Mouse (Mus musculus) left cerebral cortex, adult 11 months (tissue): ENCODE results near the gene Rack1.
A peak's percentile ranks its signal among the peaks of the same experiment; 100 is the strongest.
"Not testable (repeated sequence)": the region's sequence is repeated elsewhere in the genome, so short reads cannot be mapped to it uniquely, and the experiment has no call there.

ENCODE experiments used
- DNase-seq: peaks from one replicate; pipeline ENCODE4 v3.0.0; 2022; ENCODE audit warnings: low spot score

The Rack1 gene

DNA sequence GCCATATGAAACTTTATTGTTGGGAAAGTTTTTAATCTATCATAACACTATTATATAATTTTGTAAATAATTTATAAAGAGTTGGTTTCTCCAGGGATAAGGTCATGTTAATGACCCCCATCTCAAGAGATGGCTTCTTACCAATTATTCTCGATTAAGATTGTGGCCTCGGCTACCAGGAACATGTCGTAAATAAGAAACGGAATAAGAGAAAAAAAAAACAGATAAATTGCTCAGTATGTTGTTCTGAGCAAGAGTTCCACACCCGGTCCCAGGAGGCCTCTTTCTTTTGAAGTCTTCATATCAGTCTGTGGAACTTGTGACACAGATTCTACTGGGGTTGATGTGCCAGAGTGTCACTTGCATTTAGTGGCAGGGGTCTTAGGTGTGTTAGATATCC, 41.1 kb downstream of the Rack1 start:
- DNase-seq: no peak

GRCm38 (mm10) chr11:48842378-48842792, 42.3 kb downstream of the Rack1 start:
- no peak for DNase-seq

DNA sequence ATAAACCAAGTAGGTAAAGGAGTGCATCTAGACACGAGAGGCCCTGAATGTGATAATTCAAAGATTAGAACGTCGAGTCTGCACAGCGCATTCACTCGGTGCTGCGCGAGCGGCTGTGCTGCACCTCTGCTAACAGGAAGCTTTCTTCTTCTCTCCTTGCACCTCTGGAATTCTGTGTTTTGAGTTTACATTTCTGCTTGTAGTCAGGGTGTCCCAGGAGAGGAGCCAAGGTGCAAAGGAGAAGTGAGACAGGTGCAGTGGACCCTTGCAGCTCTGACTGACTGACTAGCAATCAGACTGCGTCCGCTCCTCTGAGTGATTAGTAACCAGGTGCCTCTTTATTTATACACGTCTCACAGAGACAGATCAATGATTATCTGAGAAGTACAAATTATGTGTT, 43.1 kb downstream of the Rack1 start:
- no peak for DNase-seq

DNA sequence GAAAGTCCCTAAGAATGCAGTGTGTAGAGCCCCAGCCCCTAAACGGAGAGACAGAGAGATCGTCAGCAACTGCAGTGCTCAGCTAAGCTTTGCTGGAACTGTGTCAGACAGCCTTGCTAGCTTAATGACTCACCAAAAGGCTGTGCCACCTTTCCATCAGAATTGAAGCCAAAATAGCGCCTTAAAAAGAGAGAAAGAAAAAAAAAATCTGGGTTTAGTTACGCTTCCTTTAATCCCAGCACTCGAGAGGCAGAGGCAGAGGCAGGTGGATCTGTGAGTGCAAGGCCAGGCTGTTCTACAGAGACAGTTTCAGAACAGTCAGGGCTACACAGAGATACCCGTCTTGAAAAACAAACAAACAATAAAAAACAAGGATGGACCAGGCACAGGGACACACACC, 44.2 kb downstream of the Rack1 start:
- DNase-seq: no peak

- no peak for DNase-seq
Measured at GRCm38 (mm10) chr11:48845244-48845815, 45.2 kb downstream of the Rack1 start.

- DNase-seq: not testable (repeated sequence)
Measured at GRCm38 (mm10) chr11:48846362-48846761, 46.2 kb downstream of the Rack1 start.

DNA sequence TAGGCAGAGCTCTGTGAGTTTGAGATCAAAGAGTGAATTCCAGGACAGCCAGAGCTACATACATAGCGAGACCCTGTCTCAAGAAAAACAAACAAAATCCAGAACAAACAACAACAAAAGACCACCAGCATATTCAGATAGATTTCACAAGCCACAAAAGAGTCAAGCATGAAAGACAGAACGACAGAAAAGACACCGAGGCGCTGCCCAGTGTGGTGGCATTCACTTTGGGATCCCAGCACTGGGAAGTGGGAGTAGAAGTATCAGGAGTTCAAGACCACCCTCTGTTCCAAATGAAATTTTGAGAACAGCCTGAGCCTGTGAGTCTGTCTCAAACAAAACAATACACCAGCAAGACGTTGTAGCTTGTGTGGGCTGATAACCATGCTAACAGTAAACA, 46.7 kb downstream of the Rack1 start:
- DNase-seq: no peak

DNA sequence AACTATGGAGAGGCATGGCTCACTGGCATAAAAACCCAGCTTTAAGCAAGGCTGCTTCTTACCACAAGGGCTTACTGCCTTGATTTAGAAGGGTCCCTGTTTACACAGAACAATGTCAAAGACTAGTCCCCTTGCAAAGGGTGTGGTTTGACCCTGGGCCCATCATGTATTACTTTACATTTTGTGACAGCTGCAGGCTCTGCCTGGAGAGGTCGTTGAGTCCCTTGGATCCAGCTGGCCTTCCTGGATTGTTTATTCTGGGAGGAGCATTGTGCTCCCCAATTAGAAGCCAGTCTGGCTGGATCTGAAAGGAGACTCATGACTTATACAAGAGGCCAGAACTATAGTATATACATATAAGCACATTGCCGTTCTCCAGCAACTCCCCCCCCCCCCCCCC, 50.1 kb downstream of the Rack1 start:
- DNase-seq: no peak

DNA sequence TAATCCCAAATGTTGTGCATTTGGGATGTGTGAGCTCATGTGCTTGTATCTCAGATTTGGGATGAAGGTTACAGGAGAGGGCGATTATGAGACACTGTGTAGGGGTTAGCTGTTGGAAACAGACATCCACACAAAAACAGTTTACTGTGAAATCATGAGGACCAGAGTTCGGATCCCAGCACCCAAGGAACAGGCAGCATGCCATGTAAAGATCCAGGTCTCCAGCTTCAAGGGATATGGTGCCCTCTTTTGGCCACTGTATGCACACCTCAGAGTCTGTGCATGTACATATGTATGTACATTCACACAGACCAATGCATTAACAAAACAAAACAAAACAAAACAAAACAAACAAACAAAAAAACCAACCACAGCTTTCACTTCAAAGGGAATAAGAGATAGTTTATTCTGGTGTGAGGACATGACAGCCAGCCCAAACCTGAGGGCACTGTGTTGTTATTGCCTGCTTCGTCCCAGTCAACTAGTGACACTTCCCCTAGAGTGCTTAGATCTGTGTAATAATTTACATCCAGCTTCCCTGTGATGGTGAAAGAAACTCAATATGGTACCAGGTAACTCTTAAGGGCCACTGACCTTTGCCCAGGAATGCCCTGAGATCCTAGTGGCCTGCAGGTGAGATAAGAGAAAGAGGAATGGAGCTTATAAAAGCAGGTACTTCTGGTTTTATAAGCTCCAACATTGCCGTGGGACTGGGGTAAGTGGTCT, 51.3 kb downstream of the Rack1 start:
- no peak for DNase-seq

GRCm38 (mm10) chr11:48852190-48852589, 52.1 kb downstream of the Rack1 start:
- DNase-seq: no peak

- DNase-seq: no peak
Measured at GRCm38 (mm10) chr11:48852624-48853473, 52.7 kb downstream of the Rack1 start.

GRCm38 (mm10) chr11:48853474-48854180, 53.5 kb downstream of the Rack1 start:
- DNase-seq: peak; percentile 85
